Mouse (Mus musculus): Measurements from ENCODE around the gene Olfr524.

Olfr524 gene

DNA sequence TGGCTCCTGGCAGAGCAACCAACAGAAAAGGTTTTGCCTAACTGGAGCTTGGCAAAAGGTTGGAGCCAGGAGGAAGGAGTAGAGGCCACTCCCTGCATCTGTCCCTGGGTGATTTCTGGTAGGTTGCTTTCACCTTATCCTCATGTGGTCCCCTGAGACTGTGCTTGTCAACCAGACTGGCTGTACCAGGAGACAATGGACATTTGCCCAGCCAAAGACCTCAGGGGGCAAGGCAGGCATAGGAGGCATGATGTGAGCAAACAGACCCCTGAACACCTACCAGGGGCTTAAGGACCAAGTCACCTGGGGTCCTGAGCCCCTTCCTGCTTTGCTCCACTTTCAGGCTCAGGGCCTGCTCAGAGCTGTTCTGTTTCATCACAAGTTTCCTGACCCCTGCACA is at the start of gene Olfr524:
Gene Olfr524 (minus strand): TSS at position 101 of the 400 bp plus-strand sequence.
- DNase-seq (ENCODE audit: low spot score in 2 of 2): no peak

DNA sequence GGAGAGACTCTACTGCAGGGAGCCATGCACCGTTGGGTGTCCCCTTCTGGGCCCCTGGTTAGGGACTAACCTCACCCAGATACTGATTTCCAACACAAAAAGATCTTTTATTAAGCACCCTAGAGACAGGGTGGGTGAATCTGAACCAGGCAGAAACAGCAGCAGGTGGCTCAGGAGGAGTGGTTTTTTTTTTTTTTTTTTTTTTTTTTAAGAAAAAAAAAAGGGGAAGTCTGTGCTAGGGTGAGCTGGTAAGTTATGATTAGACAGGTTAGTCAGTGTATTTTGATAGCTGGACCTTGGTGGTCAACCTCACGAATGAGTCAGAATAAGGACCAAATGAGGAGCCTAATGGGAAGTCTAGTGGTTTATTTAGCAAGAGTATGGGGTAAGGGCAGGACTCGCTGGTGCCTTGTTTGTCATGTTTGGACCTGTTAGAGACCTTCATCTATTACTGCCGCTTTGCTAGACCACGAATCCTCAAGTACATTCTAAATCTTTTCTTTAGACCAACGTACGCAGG is 48.1 kb upstream of the Olfr524 start:
- no peak for DNase-seq (ENCODE audit: low spot score in 2 of 2)

DNA sequence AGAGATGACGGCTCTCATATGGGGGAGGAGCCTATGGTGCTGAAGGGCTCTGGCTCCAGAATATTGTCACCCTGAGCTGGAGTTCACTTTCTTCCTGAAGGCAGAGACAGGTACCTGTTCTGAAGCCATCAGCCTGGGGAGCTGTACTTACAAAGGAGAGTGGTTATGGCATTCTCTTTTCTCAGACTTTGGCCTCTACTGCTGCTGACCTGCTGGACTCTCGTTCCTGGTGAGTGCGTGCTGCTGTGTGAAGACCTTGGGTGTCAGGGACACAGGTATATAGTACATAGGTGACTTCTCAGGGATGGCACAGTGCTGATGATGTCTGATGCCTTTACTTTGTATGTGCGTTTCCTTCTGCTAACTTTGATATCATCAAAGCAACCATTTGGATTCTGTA is 41.5 kb upstream of the Olfr524 start, which contains the start of gene 5830411N06Rik:
Gene 5830411N06Rik (plus strand): TSS at position 69 of the 400 bp plus-strand sequence.
- no peak for DNase-seq (ENCODE audit: low spot score in 2 of 2)

DNA sequence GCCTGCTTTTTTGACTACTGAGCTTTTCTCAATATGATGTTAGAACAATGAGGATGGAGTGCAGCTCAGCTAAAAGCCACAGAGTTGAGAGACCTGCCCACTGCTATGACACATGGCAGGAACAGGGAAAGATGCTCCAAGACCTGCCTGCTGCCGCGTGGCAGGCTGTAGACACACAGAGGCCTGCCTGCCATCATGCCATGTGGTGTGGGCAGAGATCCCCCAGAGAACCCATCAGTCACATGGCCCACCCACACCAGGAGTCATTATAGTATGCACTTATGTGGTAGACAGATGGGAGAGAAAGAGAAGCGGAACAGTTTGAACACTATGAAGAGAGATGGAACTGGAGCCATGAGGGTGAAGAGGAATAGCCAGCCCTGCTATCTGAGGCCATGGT is 27.9 kb upstream of the Olfr524 start:
- DNase-seq (ENCODE audit: low spot score in 2 of 2): no peak

DNA sequence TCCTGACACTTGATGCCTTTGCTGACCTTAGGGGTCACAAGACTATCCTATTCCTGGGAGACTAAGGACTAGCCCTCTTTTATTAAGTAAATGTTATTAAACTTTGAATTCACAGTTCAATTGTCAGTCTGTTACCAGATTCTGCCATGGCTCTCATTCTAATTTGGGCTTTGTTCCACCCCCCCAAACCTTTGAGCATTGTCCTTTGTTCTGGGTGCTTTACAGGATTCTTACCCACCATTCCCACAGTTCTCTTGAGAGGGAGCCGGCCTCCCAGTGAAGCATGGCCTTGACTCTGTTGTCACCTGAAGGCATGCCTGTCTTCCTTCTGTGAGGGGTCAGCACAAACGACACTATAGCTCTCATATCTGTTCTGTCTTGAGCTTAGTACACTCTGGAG is 25.3 kb upstream of the Olfr524 start:
- DNase-seq (ENCODE audit: low spot score in 2 of 2): no peak

DNA sequence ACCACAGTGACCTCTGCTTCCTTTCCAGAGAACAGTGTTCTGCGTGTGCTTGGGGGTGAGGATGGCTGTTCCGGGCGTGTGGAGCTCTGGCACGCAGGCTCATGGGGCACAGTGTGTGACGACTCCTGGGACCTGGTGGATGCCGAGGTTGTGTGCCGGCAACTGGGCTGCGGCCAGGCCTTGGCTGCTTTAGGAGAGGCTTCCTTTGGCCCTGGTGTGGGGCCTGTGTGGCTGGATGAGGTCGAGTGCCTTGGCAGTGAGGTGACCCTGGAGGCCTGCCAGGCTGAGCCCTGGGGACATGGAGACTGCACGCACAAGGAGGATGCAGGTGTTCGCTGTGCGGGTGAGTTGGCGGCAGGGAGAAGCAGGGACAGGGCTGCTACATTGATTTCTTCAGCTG is 22.7 kb upstream of the Olfr524 start:
- DNase-seq (ENCODE audit: low spot score in 2 of 2): no peak

DNA sequence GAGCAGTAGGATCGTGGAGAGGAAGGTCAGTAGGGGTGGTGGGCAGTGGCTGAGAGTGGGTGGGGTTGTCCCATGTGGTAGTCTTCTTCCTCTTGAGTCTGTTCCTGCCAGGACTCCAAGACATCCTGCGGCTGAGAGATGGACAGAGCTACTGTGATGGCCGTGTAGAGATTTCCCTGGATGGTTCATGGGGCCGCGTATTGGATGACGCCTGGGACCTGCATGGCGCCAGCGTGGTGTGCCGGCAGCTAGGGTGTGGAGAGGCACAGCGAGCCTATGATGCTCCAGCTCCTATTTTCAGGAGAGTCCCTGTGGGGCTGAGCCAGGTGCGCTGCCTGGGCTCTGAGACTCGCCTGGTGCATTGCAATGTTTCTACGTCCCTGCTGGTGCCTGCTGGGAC is 18.4 kb upstream of the Olfr524 start:
- no peak for DNase-seq (ENCODE audit: low spot score in 2 of 2)

DNA sequence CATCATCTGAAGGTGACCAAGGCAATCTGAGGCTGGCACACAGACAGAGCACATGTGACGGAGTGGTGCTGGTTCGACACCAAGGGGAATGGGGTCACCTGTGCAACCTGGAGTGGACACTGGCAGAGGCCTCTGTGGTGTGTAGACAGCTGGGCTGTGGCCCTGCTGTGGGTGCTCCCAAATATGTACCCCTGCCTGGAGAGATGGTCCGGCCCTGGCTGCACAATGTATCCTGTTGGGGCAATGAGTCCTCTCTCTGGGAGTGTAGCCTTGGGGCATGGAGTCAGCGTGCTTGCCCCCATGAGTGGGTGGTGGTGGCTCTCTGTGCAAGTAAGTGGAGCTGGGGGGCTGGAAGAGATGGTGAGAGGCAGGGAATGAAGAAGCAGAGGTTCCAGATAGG is 14.6 kb upstream of the Olfr524 start:
- no peak for DNase-seq (ENCODE audit: low spot score in 2 of 2)

DNA sequence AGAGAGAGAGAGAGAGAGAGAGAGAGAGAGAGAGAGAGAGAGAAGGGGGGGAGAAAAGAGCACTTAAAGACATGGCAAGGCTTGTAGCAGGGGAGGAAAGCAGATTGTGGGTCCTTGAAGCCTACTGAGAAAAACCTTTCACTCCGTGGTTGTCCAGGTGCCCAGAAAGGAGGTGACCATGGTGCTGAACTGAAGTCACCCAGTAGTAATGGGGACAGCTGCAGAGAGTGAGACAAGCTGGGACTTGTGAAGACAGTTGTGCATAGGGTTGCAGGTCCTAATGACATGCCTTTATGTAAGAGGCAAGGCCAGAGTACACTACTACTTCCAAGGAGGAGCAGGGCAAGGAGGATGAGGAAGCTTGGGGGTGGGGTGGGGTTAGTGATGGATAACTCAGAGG is 13.5 kb upstream of the Olfr524 start:
- no peak for DNase-seq (ENCODE audit: low spot score in 2 of 2)

DNA sequence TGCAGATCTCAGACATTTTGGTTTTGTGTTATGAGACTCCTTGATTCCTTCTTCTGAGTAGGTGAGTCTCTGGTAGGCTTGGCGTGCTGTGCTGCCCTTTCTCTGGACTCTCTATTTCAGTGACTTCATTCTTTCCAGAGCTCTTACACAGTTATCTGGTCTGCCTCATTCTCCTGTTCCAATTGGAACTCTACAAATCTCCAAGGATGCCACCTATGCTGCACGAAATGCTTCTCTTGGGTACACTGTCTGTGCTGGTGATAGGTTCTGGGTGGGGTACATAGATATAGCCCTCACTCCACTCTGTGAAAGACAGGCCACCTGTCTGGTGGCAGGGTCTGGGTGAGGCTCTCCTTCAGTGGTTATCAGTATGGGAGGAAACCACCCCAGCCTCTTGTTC is 12.2 kb upstream of the Olfr524 start, which contains the start of gene Cd163l1:
Gene Cd163l1 (plus strand): TSS at position 301 of the 400 bp plus-strand sequence.
- DNase-seq (ENCODE audit: low spot score in 2 of 2): no peak

DNA sequence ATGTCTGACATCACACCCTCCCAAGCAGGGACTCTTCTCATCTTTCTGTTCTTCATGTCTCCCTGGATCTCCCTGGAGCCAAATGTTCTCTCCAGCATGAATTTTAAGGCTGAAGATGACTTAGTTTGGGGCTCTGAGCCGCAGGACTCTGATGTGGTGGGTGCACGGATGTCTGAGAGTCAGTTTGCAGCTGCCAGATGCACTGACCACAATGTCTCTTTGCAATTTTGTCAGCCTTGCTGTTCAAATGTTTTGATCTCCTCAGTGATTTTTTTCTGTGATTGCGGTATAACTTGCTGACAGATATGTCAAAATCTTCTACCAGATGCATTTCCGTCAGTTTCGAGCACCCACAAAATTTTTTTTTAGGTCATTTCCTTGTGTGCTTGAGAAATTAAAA is 8.1 kb upstream of the Olfr524 start:
- DNase-seq (ENCODE audit: low spot score in 2 of 2): no peak

DNA sequence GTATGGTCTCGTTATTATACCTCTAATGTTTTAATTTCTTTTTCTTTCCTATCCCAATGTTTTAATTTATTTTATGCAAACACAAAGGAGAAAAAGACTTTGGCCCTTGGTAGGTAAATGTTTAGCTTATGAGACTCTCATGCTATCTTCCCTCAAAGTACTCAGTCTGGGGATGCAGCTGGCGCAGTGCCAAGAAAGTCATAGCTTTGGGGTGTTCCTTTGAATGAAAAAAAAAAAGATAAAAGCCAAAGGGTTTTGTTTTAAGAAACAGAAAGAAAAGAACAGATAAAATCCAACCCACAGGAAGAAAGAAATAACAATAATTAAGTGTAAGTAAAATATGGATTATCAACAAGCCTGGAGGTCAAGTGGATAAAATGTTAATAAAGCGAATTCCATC is 2.9 kb upstream of the Olfr524 start:
- peak in 1 of 2 experiments; percentile 42 for DNase-seq (ENCODE audit: low spot score in 2 of 2)

DNA sequence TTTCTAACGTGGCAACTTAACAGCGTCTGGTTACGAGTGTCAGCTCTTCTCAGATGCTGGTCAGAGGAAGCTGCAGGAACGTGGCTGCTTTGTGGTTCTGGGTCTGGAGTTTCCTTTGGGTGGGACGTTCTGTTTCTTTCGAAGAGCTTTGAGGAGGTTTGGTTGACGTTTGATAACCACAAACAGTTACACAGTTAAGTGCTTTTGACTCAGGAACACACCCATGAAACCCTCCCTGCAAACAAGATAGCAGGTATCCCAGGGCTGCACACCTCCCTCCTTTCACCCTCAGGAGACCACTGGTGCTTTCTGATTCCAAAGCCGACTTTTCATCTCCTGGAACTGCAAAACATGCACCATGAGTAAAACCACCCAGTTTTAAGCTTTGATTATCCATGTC is 2.4 kb upstream of the Olfr524 start:
- no peak for DNase-seq (ENCODE audit: low spot score in 2 of 2)

DNA sequence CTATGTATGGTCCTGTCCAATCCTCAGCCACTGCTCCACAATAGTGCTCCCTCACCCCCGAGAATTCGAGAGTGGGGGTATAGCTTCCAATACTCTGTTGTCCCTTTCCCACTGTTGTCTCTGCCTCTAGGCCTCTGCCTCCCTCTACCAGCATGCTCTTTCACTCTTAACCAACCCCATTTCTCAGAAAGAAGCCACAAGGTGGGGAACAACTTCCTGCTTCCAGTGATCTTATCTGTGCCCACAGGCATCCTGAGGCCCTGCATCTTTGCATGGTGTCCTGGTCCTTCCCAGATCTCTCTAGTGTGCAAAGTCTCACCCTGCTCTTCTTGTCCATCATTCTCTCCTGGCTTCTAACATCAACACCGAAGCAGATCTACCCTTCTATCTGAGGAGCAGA is 1.1 kb upstream of the Olfr524 start:
- DNase-seq (ENCODE audit: low spot score in 2 of 2): no peak

DNA sequence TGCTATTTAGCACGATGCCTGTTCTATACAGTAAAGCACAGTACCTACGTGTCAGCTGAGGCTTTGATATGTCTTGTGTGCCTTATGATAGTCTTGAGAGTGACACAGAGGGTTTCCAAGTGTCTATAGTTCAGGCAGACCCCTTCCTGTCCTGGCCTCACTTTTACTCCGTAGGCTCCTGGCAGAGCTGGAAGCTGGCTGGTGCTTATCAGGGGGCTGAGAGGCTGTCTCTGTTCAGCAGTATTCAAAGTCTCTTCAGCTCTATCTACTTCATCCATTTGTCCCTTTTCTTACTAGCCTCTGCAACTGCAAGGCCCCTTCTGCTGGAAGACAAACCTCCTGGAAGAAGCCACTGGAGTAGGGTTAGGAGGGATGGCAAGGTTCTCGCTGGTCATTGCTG is 4.7 kb downstream of the Olfr524 start:
- DNase-seq (ENCODE audit: low spot score in 2 of 2): no peak

DNA sequence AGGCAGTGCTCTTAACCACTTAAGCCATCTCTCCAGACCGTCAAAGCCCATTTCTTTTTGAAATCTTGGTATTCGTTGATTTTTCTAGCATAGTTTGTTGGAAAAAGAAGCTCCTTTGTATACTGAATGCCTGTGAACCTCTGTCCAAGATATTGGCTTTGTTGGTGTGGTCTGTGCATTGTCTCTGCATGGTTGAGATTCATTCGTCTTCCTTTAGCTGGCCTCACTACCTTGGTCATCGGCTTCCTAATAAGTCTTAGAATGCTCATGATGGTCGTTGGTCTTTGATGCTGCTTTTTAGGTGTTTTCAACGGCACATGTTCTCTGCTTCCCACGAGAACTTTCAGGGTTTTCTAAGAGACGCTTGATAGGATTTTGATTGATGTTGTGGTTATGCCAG is 9.8 kb downstream of the Olfr524 start:
- no peak for DNase-seq (ENCODE audit: low spot score in 2 of 2)

DNA sequence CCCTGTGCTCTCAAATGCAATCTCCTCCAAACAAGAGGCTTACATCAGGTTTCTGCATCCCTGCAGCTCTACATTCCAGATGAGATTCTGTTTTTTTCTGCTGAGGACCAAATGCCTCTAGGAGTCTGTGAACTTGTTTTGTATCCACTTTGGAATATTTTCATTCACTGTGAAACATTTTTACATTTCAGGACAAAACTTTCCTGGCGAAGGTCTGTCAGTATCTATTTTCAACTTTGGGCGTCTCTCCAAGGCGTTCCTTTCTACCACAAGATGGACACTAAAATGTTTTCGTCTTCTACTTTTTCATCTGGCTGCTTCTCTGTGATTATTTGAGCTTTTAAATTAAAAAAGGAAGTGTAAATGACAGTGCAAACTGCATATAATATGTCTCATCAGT is 11.7 kb downstream of the Olfr524 start:
- DNase-seq (ENCODE audit: low spot score in 2 of 2): no peak

DNA sequence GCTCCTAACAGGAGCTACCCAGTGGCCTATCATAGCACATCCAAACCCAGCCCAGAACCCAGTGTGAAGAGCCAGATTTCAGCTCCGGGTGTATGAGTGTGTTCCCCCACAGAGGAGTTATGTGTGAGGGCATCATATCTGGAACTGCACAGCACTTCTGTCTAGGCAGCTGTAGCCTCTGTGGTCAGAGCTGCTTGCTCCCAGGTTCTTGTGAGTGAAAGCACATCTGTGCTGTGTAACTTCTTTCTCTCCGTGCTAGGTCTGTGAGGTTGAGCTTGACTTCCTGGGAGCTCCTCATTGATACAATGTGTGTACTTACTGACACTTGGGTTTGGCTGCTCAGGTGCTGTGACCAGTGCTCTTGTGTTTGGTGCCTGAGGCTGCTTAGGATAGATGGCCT is 12.9 kb downstream of the Olfr524 start:
- DNase-seq (ENCODE audit: low spot score in 2 of 2): no peak

DNA sequence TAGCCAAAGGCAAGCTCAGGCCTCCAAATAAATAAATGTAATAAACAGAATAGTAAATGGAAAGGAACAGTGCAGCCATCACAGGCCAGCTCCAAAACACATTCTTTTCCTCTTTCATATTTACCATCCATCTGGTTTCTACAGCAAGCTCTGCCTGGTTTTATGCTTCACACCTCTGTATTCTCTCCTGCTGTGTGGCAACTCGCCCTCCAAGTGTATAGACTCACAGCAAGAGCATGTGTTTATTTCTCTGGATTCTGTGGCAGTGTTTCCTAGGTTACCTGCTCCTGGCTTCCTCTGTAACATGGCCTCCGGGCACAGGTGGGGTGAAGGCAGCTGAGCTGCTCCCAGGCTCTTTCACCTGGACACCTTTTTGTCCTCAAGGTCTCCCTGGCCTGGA is 13.3 kb downstream of the Olfr524 start:
- no peak for DNase-seq (ENCODE audit: low spot score in 2 of 2)

DNA sequence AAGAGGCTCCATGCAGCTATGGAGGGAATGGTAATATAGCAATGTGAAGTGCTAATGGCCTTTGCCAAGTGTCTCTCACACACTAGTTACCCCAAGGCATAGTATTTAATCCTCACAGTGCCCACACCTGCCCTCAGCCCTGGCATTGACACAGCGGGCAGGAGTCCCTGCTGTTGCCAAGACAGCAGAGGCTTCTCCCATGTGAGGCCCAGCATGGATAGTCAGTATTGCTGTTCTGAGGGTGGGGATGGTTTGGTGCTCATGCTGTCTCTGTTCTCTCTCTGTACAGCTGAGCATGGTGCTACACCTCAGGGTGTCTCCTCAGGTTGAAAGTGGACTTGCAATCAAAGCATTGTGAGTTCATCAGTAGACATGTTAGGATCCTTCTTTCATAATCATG is 15.3 kb downstream of the Olfr524 start:
- no peak for DNase-seq (ENCODE audit: low spot score in 2 of 2)

DNA sequence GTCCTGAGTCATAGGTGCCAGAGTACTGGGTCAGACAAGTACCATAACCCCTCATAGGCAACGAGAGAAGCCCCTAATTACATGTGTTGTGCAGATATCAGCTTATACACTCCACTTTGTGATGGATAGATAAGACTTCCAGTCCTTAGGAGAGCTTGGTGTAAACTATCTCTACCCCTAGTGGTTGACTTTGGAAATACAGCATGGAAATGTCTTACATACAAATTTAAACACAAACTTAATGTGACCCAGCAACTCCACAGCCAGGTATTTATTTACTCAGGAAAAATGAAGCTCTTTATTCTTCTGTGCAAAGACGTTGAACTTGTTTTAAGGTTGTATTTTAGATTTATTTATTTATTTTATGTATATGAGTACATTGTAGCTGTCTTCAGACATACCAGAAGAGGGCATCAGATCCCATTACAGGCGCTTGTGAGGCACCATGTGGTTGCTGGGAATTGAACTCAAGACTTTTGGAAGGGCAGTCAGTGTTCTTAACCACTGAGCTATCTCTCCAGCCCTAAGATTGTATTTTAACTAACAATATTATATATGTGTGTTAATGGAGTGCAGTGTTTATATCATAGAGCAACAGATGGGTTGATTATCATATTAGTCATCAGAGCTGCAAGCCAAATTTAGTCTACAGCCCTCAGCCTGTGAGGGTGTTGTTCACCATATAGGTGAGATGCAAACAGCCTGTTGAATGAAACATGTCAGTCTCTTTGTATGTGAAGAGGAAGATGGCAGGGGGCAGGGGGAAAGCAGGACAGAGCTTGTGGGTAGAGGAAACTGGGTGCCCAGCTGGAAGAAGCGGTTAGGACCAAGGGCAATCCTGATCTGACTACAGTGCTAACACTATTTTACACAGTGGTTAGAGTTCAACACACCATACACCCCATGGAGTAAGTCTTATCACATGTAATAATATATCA is 17.1 kb downstream of the Olfr524 start:
- no peak for DNase-seq (ENCODE audit: low spot score in 2 of 2)

DNA sequence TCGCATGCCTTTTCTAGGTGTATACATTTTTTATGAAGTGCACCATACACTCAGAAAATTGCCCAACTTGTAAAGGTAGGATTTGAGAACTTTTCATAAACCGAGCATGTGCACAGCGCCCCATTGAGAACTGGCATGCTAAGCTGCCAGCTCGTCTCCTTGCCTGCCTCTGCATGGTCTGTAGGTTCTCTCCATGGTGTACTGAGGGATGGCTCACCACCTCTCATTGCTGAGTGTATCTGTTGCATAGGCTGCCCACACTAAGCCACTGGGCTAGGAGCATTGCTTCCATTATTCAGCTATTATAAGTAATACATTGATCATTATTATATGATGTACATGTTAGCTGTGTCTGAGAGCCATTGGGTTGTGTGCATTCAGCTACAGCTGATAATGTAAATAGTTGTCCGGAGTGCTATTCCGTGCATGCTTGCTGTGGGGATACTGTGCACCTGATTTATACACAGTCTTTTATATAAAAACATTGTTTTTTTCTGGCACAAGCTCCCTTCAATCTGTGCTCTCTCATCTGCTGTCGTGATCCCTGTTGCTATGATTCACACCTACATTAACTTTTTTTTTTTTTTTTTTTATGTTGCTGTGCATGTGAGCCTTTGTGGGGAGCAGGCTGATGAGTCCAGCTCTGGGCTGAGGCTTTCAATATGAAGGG is 17.9 kb downstream of the Olfr524 start:
- no peak for DNase-seq (ENCODE audit: low spot score in 2 of 2)

All from spleen, postnatal 10 days (tissue).